Mouse (Mus musculus): Measurements from ENCODE around the gene Phactr1.

- TF ChIP-seq GATA1 (IDR thresholded peaks at IDR 0.05; ENCODE audit: low read length) (no peak), TAL1 (IDR thresholded peaks at IDR 0.05; ENCODE audit: low read length) (no peak)
Measured at GRCm38 (mm10) chr13:43027568-43027967, 347.1 kb downstream of the Phactr1 start.

Data from erythroblast, embryonic 14.5 days (primary cell).